31 mouse cellular contexts compared by ENCODE assay signal in genomic region chr8:126969546-126969945, GRCm38 (mm10). TPM values are rescaled to one million over a fixed set of nuclear protein-coding genes. Genes with fewer than 3 reads are reported as not detected.
DNase-seq lines count a peak whose midpoint lies in the region; ATAC-seq and TF ChIP-seq lines count a peak whose summit lies in the region.
"Had no signal": no experiment of that assay in that cellular context is flagged by ENCODE, and none has a peak within 500 bp of the region (broad histone marks: within the 10 kb centered on the region; RNA-seq: fewer than 3 reads in every experiment).

No protein-coding gene starts in this region.

- ATAC-seq in liver, embryonic 11.5 days (replicated peaks; ENCODE audit: low FRiP score) = no peak
- no peak for ATAC-seq in liver, embryonic 16.5 days (ENCODE audit: low read depth)
- no peak for ATAC-seq in heart, embryonic 12.5 days (ENCODE audit: insufficient number of reproducible peaks, low FRiP score)
- ATAC-seq: CD4-positive, CD25-positive, alpha-beta regulatory T cell, adult 4 months; forebrain, embryonic 16.5 days; intestine, embryonic 16.5 days had no signal

- H3K4me3 ChIP-seq in liver, adult 2 months (ENCODE audit: insufficient read depth, low read depth, low read length) = no peak overlapping the region
- no peak overlapping the region; the same call in 1 of the 2 replicates for H3K4me3 ChIP-seq in liver, embryonic 11.5 days (ENCODE audit: low read depth, low read length)
- H3K4me3 ChIP-seq in liver, embryonic 16.5 days (ENCODE audit: low read depth, low read length) = no peak overlapping the region
- H3K4me3 ChIP-seq in heart, embryonic 12.5 days = no peak overlapping the region

- no peak for TF ChIP-seq CTCF in liver, adult 2 months (IDR thresholded peaks at IDR 0.05; ENCODE audit: low read depth, low read length)

- H3K36me3 ChIP-seq in liver, adult 2 months (ENCODE audit: control insufficient read depth, insufficient read depth, low read length) = peaks cover 9% of the 10 kb centered on the region; the same call in 1 of the 2 replicates
- peaks cover 14% of the 10 kb centered on the region for H3K36me3 ChIP-seq in liver, embryonic 11.5 days (ENCODE audit: control insufficient read depth, insufficient read depth, low read length)
- H3K36me3 ChIP-seq in liver, embryonic 16.5 days (ENCODE audit: control insufficient read depth, insufficient read depth) = no peaks in the 10 kb centered on the region
- peaks cover 38% of the 10 kb centered on the region for H3K36me3 ChIP-seq in heart, embryonic 12.5 days

- H3K27me3 ChIP-seq in liver, adult 2 months (ENCODE audit: control insufficient read depth, insufficient read depth, low read length) = no peaks in the 10 kb centered on the region
- H3K27me3 ChIP-seq in liver, embryonic 11.5 days (replicated peaks; ENCODE audit: control insufficient read depth, insufficient read depth, low read length) = no peaks in the 10 kb centered on the region
- H3K27me3 ChIP-seq in liver, embryonic 16.5 days (ENCODE audit: control insufficient read depth, insufficient read depth, low read depth, low read length) = no peaks in the 10 kb centered on the region
- no peaks in the 10 kb centered on the region for H3K27me3 ChIP-seq in heart, embryonic 12.5 days (replicated peaks)
- H3K27me3 ChIP-seq: embryonic facial prominence, embryonic 12.5 days; kidney, embryonic 15.5 days; limb, embryonic 12.5 days had no signal

- DNase-seq in liver, adult 2 months (ENCODE audit: extremely low read depth, low read depth, low spot score) = peak; percentile 40
- no peak for DNase-seq in liver
- DNase-seq in liver, embryonic 11.5 days (ENCODE audit: low spot score) = no peak
- no peak for DNase-seq in adrenal gland, adult 2 months
- DNase-seq in thymus, postnatal 25 days = no peak
- DNase-seq: adrenal gland, postnatal 14 days; cerebellum, adult 11 months; cerebellum, adult 9-10 months; embryo, embryonic 11 days; gastrocnemius, adult 2 months; gastrocnemius, postnatal 36 days; heart, adult 18-20 months; heart, postnatal 4 days; lung, adult 2 months; right cerebral cortex, adult 18-20 months; spleen, adult 18-20 months; thymus, adult 18-20 months; thymus, postnatal 36 days had no signal

- H3K9me3 ChIP-seq in liver, embryonic 11.5 days (ENCODE audit: control insufficient read depth, low read length) = no peaks in the 10 kb centered on the region
- no peaks in the 10 kb centered on the region for H3K9me3 ChIP-seq in liver, embryonic 16.5 days (replicated peaks; ENCODE audit: control insufficient read depth, low read length)
- no peaks in the 10 kb centered on the region for H3K9me3 ChIP-seq in heart, embryonic 12.5 days (replicated peaks)
- H3K9me3 ChIP-seq: embryonic facial prominence, embryonic 12.5 days; hindbrain, embryonic 13.5 days; kidney, embryonic 15.5 days; limb, embryonic 12.5 days; midbrain, embryonic 12.5 days had no signal

- H3K4me1 ChIP-seq in liver, adult 2 months (ENCODE audit: control insufficient read depth, insufficient read depth, low read length) = peaks cover 7% of the 10 kb centered on the region
- peaks cover 13% of the 10 kb centered on the region for H3K4me1 ChIP-seq in liver, embryonic 11.5 days (replicated peaks; ENCODE audit: control insufficient read depth, insufficient read depth, low read length)
- H3K4me1 ChIP-seq in liver, embryonic 16.5 days (ENCODE audit: control insufficient read depth, low read depth, low read length) = peaks cover 16% of the 10 kb centered on the region
- peaks cover 4% of the 10 kb centered on the region for H3K4me1 ChIP-seq in heart, embryonic 12.5 days (replicated peaks)

- H3K4me2 ChIP-seq in liver, embryonic 11.5 days = peak overlapping the region; percentile 84
- peak overlapping the region; percentile 91; the same call in 1 of the 2 replicates for H3K4me2 ChIP-seq in liver, embryonic 16.5 days (ENCODE audit: low read depth, low read length)
- H3K4me2 ChIP-seq in heart, embryonic 12.5 days = no peak overlapping the region

- 48% methylated on average over 1 of the region's 1 CpGs for WGBS in liver, adult 2 months
- 91% methylated on average over 1 of the region's 1 CpGs for WGBS in liver, embryonic 11.5 days
- WGBS in liver, embryonic 16.5 days (ENCODE audit: insufficient replicate concordance) = 56% methylated on average over 1 of the region's 1 CpGs
- 90% methylated on average over 1 of the region's 1 CpGs for WGBS in heart, embryonic 12.5 days

- H3K79me2 ChIP-seq in liver, adult 2 months (ENCODE audit: control insufficient read depth, insufficient read depth, low read length) = peaks cover 6% of the 10 kb centered on the region; the same call in 1 of the 2 replicates

- H3K9ac ChIP-seq in liver, adult 2 months (ENCODE audit: low read depth, low read length) = no peak overlapping the region
- H3K9ac ChIP-seq in liver, embryonic 11.5 days (ENCODE audit: low read depth, low read length) = no peak overlapping the region
- H3K9ac ChIP-seq in liver, embryonic 16.5 days (ENCODE audit: low read depth, low read length) = no peak overlapping the region
- no peak overlapping the region for H3K9ac ChIP-seq in heart, embryonic 12.5 days

- H3K27ac ChIP-seq in liver, adult 2 months (replicated peaks; ENCODE audit: insufficient read depth, low read depth, low read length) = no peak overlapping the region
- H3K27ac ChIP-seq in liver, embryonic 11.5 days (ENCODE audit: low read depth, low read length) = no peak overlapping the region
- H3K27ac ChIP-seq in liver, embryonic 16.5 days (ENCODE audit: low read length) = no peak overlapping the region
- H3K27ac ChIP-seq in heart, embryonic 12.5 days (ENCODE audit: poor library complexity, severe bottlenecking) = no peak overlapping the region
- H3K27ac ChIP-seq: embryonic facial prominence, embryonic 12.5 days; hindbrain, embryonic 13.5 days; kidney, embryonic 15.5 days; layer of hippocampus, adult 2 months; left cerebral cortex, adult 2 months; limb, embryonic 12.5 days; midbrain, embryonic 12.5 days; stomach, postnatal 0 days had no signal

- no peak for TF ChIP-seq POLR2A in liver, adult 2 months (IDR thresholded peaks at IDR 0.05; ENCODE audit: extremely low read depth, insufficient read depth, low read length)

RNA-seq across cellular contexts. Expression of gene Rbm34, which starts 1.3 kb away (rescaled TPM):
- 4.8 and 6.4 TPM in 2 replicates for total RNA-seq in liver, adult 2 months (2014; rRNA removed)
- 1.5 and 1.9 TPM in 2 replicates for polyA plus RNA-seq in liver, adult 2 months (2012; rRNA removed)
- polyA plus RNA-seq in liver, embryonic 11.5 days (2014; fragmentation: Nextera tagmentation; extraction: Ambion mirVana) = 30.5 and 32.4 TPM in 2 replicates
- 6.9 and 8.7 TPM in 2 replicates for polyA plus RNA-seq in liver, embryonic 16.5 days (2015; fragmentation: Nextera tagmentation; extraction: Ambion mirVana)
- total RNA-seq in adrenal gland, adult 2 months (2021) = 10 to 100 TPM in 1 of 2 experiments, 1 to 10 TPM in 1; 9.2 to 12.1 TPM
- 3.0 and 5.0 TPM in 2 replicates for polyA plus RNA-seq in adrenal gland, adult 2 months (2012; rRNA removed)
- polyA plus RNA-seq in heart, embryonic 12.5 days (2016; fragmentation: Nextera tagmentation; extraction: Ambion mirVana) = 16.8 and 17.9 TPM in 2 replicates

RNA-seq across cellular contexts. Expression of gene Tomm20, which starts 23.9 kb away (rescaled TPM):
- 22.6 and 57.1 TPM in 2 replicates for total RNA-seq in liver, adult 2 months (2014; rRNA removed)
- 233 and 251 TPM in 2 replicates for polyA plus RNA-seq in liver, adult 2 months (2012; rRNA removed)
- 359 and 372 TPM in 2 replicates for polyA plus RNA-seq in liver, embryonic 11.5 days (2014; fragmentation: Nextera tagmentation; extraction: Ambion mirVana)
- 85.0 and 96.8 TPM in 2 replicates for polyA plus RNA-seq in liver, embryonic 16.5 days (2015; fragmentation: Nextera tagmentation; extraction: Ambion mirVana)
- total RNA-seq in adrenal gland, adult 2 months (2021) = 100 to 1,000 TPM; 171 to 206 TPM
- 1,002 and 1,582 TPM in 2 replicates for polyA plus RNA-seq in adrenal gland, adult 2 months (2012; rRNA removed)
- 211 TPM in 2 replicates for polyA plus RNA-seq in heart, embryonic 12.5 days (2016; fragmentation: Nextera tagmentation; extraction: Ambion mirVana)
